Mouse (Mus musculus): ENCODE results near the gene Trak1.

Trak1 gene

GRCm38 (mm10) chr9:121403157-121403671 lies 105.9 kb downstream of the Trak1 start:
- DNase-seq = no peak

- DNase-seq = no peak
Measured at GRCm38 (mm10) chr9:121403699-121404098, 106.4 kb downstream of the Trak1 start.

GRCm38 (mm10) chr9:121405088-121405681 lies 107.9 kb downstream of the Trak1 start:
- no peak for DNase-seq

GRCm38 (mm10) chr9:121405792-121406191 lies 108.5 kb downstream of the Trak1 start:
- no peak for DNase-seq

- DNase-seq = no peak
Measured at GRCm38 (mm10) chr9:121414237-121414636, 116.9 kb downstream of the Trak1 start.

GRCm38 (mm10) chr9:121415626-121416241 lies 118.4 kb downstream of the Trak1 start:
- no peak for DNase-seq

GRCm38 (mm10) chr9:121416460-121416859 lies 119.2 kb downstream of the Trak1 start:
- DNase-seq = no peak

- DNase-seq = no peak
Measured at GRCm38 (mm10) chr9:121416872-121417637, 119.8 kb downstream of the Trak1 start.

GRCm38 (mm10) chr9:121419011-121419410 lies 121.7 kb downstream of the Trak1 start:
- no peak for DNase-seq

- peak; percentile 7 to 12 for DNase-seq
Measured at GRCm38 (mm10) chr9:121419573-121419972, 122.3 kb downstream of the Trak1 start.

- no peak for DNase-seq
Measured at GRCm38 (mm10) chr9:121420817-121421216, 123.5 kb downstream of the Trak1 start.

- no peak for DNase-seq
Measured at GRCm38 (mm10) chr9:121422402-121422801, 125.1 kb downstream of the Trak1 start.

- DNase-seq = no peak
Measured at GRCm38 (mm10) chr9:121423621-121424020, 126.3 kb downstream of the Trak1 start.

- no peak for DNase-seq
Measured at GRCm38 (mm10) chr9:121424281-121425164, 127.2 kb downstream of the Trak1 start.

GRCm38 (mm10) chr9:121426451-121426850 lies 129.1 kb downstream of the Trak1 start:
- no peak for DNase-seq

GRCm38 (mm10) chr9:121426902-121427301 lies 129.6 kb downstream of the Trak1 start:
- no peak for DNase-seq

- no peak for DNase-seq
Measured at GRCm38 (mm10) chr9:121429592-121429991, 132.3 kb downstream of the Trak1 start.

- no peak for DNase-seq
Measured at GRCm38 (mm10) chr9:121430379-121430778, 133.1 kb downstream of the Trak1 start.

GRCm38 (mm10) chr9:121433745-121434528 lies 136.6 kb downstream of the Trak1 start:
- DNase-seq = no peak

- no peak for DNase-seq
Measured at GRCm38 (mm10) chr9:121435332-121435956, 138.1 kb downstream of the Trak1 start.

GRCm38 (mm10) chr9:121436501-121436900 lies 139.2 kb downstream of the Trak1 start:
- DNase-seq = no peak

All from B cell, adult 2 months (primary cell).